Mouse (Mus musculus) liver, postnatal 0 days (tissue): ENCODE data around the gene Gal3st2.
"Not testable (repeated sequence)": the region's sequence is repeated elsewhere in the genome, so short reads cannot be mapped to it uniquely, and the experiment has no call there.

Experiments used
- CTCF ChIP-seq: sonication (generic); IDR thresholded peaks from 2 replicates; pipeline ENCODE4 v1.5.1; 2016; ENCODE audit warnings: antibody characterized with exemption, low read depth
- EP300 ChIP-seq: IDR thresholded peaks from 2 replicates; pipeline ENCODE4 v1.6.1; 2016; ENCODE audit warnings: antibody characterized with exemption, low read depth, mild to moderate bottlenecking

GRCm38 (mm10) chr1:93906690-93907089 is 45.6 kb downstream of the Gal3st2 start:
- TF ChIP-seq CTCF, EP300: not testable (repeated sequence)
